Mouse (Mus musculus): ENCODE data around the gene Gm21663. TPM values are rescaled to one million over a fixed set of nuclear protein-coding genes. Genes with fewer than 3 reads are reported as not detected.
"Not testable (repeated sequence)": the region's sequence is repeated elsewhere in the genome, so short reads cannot be mapped to it uniquely, and the experiment has no call there.

Gm21663 gene
- total RNA-seq (2021): not detected in 2 replicates
- long read RNA-seq: 0 reads

DNA sequence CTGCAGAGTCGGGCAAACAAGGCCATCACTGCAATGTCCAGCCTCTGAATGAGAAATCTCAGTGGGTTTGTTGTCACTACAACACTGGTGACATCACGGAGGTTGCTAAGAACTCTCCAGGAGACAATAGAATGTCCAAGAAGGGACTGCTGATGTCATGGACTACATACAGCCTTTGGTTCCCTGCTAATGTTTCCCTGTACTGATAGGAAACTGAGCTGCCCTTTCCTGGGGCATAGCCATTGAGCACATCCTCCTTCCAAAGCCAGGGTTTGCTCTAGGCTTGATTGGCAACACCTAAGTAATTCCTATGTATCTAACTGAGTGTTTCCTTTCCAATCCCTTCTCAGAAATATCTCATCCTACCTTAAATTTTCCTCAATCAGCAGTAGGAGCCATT, at the start of gene Gm21663:
TSS of gene Gm21663 (minus strand) at position 101 of the 400 bp plus-strand sequence.
- not testable (repeated sequence) for DNase-seq

DNA sequence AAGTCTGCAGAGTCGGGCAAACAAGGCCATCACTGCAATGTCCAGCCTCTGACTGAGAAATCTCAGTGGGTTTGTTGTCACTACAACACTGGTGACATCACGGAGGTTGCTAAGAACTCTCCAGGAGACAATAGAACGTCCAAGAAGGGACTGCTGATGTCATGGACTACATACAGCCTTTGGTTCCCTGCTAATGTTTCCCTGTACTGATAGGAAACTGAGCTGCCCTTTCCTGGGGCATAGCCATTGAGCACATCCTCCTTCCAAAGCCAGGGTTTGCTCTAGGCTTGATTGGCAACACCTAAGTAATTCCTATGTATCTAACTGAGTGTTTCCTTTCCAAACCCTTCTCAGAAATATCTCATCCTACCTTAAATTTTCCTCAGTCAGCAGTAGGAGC, 46.4 kb upstream of the Gm21663 start, which contains the start of gene Gm21698:
TSS of gene Gm21698 (minus strand) at position 101 of the 400 bp plus-strand sequence.
- not testable (repeated sequence) for DNase-seq

DNA sequence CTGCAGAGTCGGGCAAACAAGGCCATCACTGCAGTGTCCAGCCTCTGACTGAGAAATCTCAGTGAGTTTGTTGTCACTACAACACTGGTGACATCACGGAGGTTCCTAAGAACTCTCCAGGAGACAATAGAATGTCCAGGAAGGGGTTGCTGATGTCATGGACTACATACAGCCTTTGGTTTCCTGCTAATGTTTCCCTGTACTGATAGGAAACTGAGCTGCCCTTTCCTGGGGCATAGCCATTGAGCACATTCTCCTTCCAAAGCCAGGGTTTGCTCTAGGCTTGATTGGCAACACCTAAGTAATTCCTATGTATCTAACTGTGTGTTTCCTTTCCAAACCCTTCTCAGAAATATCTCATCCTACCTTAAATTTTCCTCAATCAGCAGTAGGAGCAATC, 30.4 kb upstream of the Gm21663 start, which contains the start of gene Gm21680:
TSS of gene Gm21680 (minus strand) at position 101 of the 400 bp plus-strand sequence.
- DNase-seq: not testable (repeated sequence)

DNA sequence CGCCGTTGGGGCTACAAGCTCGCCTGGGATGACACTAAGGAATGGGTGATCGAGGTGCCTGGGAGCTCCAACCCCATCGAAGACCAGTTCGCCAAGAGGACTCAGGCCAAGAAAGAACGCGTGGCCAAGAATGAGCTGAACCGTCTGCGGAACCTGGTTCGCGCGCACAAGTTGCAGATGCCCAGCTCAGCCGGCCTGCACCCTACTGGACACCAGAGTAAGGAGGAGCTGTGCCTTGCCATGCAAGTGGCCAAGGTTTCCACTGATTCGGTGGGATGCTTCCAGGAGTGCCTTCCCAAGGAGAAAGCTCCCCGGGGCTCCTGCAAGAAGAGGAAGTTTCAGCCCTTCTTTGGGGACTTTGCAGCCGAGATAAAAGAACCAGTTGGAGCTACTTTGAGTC, 14.9 kb upstream of the Gm21663 start:
- DNase-seq: not testable (repeated sequence)

DNA sequence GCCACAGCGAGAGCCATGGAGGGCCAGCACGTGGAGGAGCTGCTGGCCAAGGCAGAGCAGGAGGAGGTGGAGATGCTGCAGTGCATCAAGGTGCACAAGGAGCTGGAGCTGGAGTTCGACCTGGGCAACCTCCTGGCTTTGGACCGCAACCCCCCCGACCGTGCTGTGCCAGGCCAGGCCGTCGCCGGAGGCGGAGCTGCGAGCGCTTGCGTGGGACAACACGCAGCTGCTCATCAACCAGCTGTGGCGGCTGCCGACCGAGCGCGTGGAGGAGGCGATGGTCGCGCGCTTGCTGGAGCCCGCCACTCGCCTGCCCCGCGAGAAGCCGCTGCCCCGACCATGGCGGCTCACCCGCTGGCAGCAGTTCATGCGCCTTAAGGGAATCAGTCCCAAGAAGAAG, 14.4 kb upstream of the Gm21663 start:
- peak; percentile 18 for DNase-seq

DNA sequence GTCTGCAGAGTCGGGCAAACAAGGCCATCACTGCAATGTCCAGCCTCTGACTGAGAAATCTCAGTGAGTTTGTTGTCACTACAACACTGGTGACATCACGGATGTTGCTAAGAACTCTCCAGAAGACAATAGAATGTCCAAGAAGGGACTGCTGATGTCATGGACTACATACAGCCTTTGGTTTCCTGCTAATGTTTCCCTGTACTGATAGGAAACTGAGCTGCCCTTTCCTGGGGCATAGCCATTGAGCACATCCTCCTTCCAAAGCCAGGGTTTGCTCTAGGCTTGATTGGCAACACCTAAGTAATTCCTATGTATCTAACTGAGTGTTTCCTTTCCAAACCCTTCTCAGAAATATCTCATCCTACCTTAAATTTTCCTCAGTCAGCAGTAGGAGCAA, 12.1 kb upstream of the Gm21663 start, which contains the start of gene Gm21671:
TSS of gene Gm21671 (minus strand) at position 101 of the 400 bp plus-strand sequence.
- not testable (repeated sequence) for DNase-seq

DNA sequence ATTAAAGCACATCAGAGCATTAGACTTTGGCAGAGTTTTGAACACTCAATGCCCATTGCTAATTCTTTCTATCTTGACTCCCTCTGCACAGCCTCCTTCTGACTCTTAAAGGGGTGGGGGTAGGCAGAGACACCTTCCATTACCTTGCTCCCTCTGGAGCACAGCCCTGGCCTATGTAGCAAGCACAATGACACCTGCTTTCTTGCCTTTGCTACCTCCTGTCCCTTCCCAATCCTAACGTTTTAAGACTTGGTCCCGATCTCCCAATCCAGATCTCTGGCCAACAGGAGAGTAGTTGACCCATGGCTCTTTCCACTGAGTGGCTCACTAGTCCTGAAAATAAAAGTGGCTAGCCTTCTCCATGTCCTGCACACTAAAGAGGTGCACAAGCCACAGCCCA, 3.2 kb upstream of the Gm21663 start:
- not testable (repeated sequence) for DNase-seq

DNA sequence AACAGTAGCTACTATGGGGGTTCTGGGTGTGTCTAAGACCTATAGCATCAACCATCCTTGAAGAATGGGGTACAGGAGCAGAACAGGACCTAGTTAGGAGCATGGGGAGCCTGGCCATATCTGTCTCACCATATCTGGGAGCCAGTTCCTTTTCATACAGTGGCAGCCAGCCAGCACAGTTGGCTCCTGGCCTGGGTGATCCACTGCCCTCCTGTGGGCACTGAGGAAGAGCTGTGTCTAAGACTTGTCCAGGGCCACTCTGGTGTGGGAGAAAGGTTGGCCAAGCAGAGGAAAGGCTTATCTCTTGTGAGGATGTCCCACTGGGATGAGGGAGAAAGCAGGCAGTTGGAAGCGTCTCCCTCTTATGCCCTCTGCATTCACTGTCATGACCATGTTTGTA, 50.9 kb downstream of the Gm21663 start:
- peak; percentile 82 for DNase-seq

DNA sequence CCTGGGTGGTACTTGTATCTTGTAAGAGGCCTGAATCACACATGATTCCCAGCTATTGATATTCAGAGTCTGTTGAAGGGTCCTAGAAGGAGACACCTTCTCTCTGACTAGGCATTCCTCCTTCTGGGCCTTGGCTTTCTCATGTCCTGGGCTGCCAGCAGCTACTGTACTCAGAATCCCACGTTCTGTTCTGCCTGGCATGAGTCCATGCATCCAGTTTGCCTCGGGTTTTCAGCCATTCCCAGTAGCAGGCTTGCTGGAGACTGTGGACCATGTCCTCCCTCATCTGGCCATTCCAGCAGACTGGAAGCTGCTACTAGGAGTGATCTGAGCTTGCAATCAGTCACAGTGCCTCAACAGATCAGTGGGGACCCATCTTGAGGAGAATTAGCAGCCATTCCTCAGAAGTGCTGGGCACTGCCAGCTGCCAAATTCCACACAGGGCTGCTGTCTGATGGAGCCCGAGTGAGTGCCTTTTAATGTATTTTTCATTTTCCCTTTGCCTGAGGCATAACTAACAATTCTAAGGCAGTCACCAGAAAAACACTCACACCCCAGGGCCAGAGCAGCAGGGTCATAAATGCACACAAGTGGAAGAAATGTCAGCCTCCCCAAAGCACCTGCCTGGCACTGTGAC, 52.3 kb downstream of the Gm21663 start:
- no peak for DNase-seq

DNA sequence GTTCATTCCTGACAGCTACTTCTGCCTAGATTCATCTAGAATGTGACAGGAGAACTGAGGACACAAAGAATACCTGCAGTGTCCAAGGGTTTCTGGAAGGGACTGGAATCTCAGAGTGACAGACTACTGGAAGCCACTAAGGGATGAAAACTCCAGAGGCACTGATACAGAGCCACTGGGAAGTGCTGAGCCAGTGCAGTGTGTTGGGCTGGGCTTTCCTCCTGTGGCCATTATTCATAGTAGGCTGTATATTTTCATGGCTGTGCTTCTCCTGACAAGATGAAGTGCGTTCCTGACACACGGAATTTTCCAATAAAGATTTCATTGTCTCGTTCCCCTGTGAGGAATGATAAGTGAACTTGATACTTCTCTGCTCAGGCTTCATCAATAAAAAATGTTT, 55.5 kb downstream of the Gm21663 start:
- no peak for DNase-seq

Other genes with a start within 250 kb of the Gm21663 start
- 6.1 and 6.8 TPM in 2 replicates for gene Xrcc2, start 236.6 kb downstream of the Gm21663 start, total RNA-seq (2021)
- 6.1 and 9.6 TPM in 2 replicates for gene Actr3b, start 182.4 kb downstream of the Gm21663 start, total RNA-seq (2021)
- gene Gm21671, start 12.0 kb upstream of the Gm21663 start, total RNA-seq (2021): not detected in 2 replicates
- not detected in 2 replicates for gene Gm21680, start 30.3 kb upstream of the Gm21663 start, total RNA-seq (2021)
- gene Gm21698, start 46.3 kb upstream of the Gm21663 start, total RNA-seq (2021): not detected in 2 replicates
- gene Gm1979, start 62.4 kb upstream of the Gm21663 start, total RNA-seq (2021): not detected in 2 replicates
- gene Gm5862, start 80.5 kb upstream of the Gm21663 start, total RNA-seq (2021): not detected in 2 replicates
- 0.12 TPM in 1 of 2 replicates, not detected in the other for gene Speer4a, start 97.2 kb upstream of the Gm21663 start, total RNA-seq (2021)
- gene Gm7347, start 116.2 kb upstream of the Gm21663 start, total RNA-seq (2021): not detected in 2 replicates
- gene Gm10471, start 146.9 kb upstream of the Gm21663 start, total RNA-seq (2021): not detected in 2 replicates
- gene 5031410I06Rik, start 163.0 kb upstream of the Gm21663 start, total RNA-seq (2021): not detected in 2 replicates
- not detected in 2 replicates for gene Gm10220, start 179.0 kb upstream of the Gm21663 start, total RNA-seq (2021)

Data from adrenal gland, postnatal 25 days (tissue).